Mouse (Mus musculus): ENCODE data around the gene Cacna1s.

GRCm38 (mm10) chr1:136055771-136056170 lies 3.2 kb downstream of the Cacna1s start:
- TF ChIP-seq POLR2A (IDR thresholded peaks at IDR 0.05; ENCODE audit: borderline replicate concordance, low read depth, low read length) (no peak), CTCF (IDR thresholded peaks at IDR 0.05; ENCODE audit: low read depth, low read length) (no peak)
